Mouse (Mus musculus) bone marrow, adult 2 months (tissue): ENCODE results near the gene Bckdk. TPM values are rescaled to one million over a fixed set of nuclear protein-coding genes. Genes with fewer than 3 reads are reported as not detected.
A peak's percentile ranks its signal among the peaks of the same experiment; 100 is the strongest.
"Not testable (repeated sequence)": the region's sequence is repeated elsewhere in the genome, so short reads cannot be mapped to it uniquely, and the experiment has no call there.

ENCODE experiments used
- H3K27ac ChIP-seq: fragments of 200-500 bp; 2 replicates; pipeline ENCODE4 v1.5.1; 2012; ENCODE audit warnings: low read depth, mild to moderate bottlenecking, control low read depth, inconsistent platforms, low read length; ENCODE audit not compliant: control insufficient read depth, poor library complexity, insufficient read depth
- H3K4me1 ChIP-seq: fragments of 200-500 bp; 2 replicates; pipeline ENCODE4 v1.6.1; 2011; ENCODE audit warnings: low read length; ENCODE audit not compliant: control insufficient read depth, insufficient read depth
- H3K4me3 ChIP-seq: fragments of 200-500 bp; replicated peaks from 2 replicates; pipeline ENCODE3; 2011; ENCODE audit warnings: mild to moderate bottlenecking, low read depth, low read length, control low read depth; ENCODE audit not compliant: control insufficient read depth
- CTCF ChIP-seq: fragments of 200-500 bp; IDR thresholded peaks from 2 replicates; pipeline ENCODE4 v1.5.1; 2011; ENCODE audit warnings: low read length, control low read depth; ENCODE audit not compliant: control insufficient read depth, insufficient read depth
- POLR2A ChIP-seq: fragments of 200-500 bp; IDR thresholded peaks from 2 replicates; pipeline ENCODE4 v1.6.1; 2011; ENCODE audit warnings: low read depth, mild to moderate bottlenecking, control low read depth, low read length, borderline replicate concordance; ENCODE audit not compliant: control insufficient read depth
- WGBS: fragments of 180-500 bp; shearing (Covaris S2); methylation state at CpG from one replicate; pipeline ENCODE4 v1.1.7; 2018; 5-methylcytosine and 5-hydroxymethylcytosine counted together
- polyA plus RNA-seq: library from polyadenylated mRNA; stranded (reverse); fragments of >200 nt; gene quantifications from 2 replicates; pipeline ENCODE4 v1.2.4, GENCODE M21; 2011; ENCODE audit warnings: low replicate concordance; ENCODE audit not compliant: missing spikeins, insufficient read depth, insufficient read length

Bckdk gene
- polyA plus RNA-seq, 1 experiment: 66.8 TPM

DNA sequence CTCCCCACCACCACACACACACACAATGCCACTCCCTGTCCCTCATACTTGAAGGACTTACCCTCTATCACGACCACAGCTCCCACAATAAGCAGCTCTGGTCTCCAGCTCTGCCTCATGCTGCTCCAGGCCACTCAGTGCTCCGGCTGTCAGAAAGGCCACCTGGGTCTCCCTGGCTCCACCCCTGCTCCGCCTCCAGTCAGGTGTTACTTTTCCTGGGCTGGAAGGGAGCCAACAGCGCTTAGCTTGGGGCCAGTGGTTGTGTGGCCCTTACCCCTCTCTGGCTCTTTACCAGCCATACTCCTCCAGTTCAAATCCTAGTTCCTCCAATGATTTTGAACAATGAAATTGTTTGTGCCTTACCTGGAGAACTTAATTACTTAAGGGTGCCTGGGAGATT lies 13.1 kb upstream of the Bckdk start, which contains the start of gene Prss53:
Gene Prss53, minus strand, starts transcription at position 173 of the 400 bp plus-strand sequence.
- no peak for TF ChIP-seq POLR2A
- TF ChIP-seq CTCF: no peak
- Histone ChIP-seq H3K4me3 (no peak within 1 kb of the TSS), H3K27ac (no peak within 1 kb of the TSS), H3K4me1 (peaks cover 1% of the 10 kb centered on the region; the same call in 1 of the 2 replicates)
- 75% methylated on average over 4 of the region's 4 CpGs for WGBS

DNA sequence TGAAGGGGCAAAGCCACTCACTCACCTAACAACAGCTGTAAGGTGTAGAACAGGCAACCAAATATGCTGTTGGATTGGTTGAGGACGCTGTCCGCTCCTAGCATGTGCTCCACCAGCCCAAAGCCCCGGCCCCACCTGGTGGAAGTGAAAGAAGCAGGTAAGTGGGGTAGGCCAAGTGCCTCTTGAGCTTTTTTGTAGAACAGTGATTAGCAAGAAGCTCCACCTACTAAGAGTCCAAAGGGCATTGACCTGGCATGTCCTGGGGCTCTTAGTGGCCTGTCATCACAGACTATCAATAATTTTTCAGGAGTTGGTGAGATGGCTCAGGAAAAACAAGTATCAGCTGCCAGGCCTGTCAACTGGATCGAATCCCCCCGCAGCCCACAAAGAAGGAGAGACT lies 9.4 kb upstream of the Bckdk start:
- H3K27ac ChIP-seq: no peak overlapping the region
- H3K4me3 ChIP-seq: no peak overlapping the region
- WGBS: 80% methylated on average over 5 of the region's 5 CpGs
- no peak for TF ChIP-seq CTCF
- TF ChIP-seq POLR2A: no peak
- peaks cover 1% of the 10 kb centered on the region for H3K4me1 ChIP-seq

DNA sequence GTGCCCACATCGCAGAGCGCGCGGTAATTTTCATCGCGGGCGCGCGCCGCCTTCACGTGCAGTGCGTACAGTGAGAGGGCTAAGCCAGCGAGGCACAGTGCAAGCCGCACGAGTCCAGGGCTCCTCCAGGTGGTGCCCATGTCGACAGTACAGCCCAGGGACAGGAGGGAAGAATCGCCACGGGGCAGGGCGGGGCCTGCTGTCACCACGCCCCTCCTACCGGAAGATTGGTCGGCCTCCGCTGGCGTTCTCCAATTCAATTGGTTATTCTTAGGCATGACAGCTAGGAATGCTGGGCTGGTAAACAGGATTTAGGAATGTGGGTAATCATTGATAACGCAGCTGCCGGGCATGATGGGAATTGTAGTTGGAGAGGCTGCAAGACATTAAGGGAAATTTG lies 8.4 kb upstream of the Bckdk start, which contains the start of the genes Gm21974 and Vkorc1:
Gene Gm21974, minus strand, starts transcription at position 13 of the 400 bp plus-strand sequence.
Gene Vkorc1, minus strand, starts transcription at position 176 of the 400 bp plus-strand sequence.
- Histone ChIP-seq H3K4me3 (peak within 1 kb of the TSS; percentile 86), H3K27ac (peak within 1 kb of the TSS; percentile 63; the same call in 1 of the 2 replicates), H3K4me1 (peaks cover 1% of the 10 kb centered on the region)
- TF ChIP-seq CTCF (peak; percentile 43; the same call in 1 of the 2 replicates), POLR2A (peak; percentile 72; the same call in 1 of the 2 replicates)
- WGBS: under 1% methylated on average over 26 of the region's 26 CpGs

DNA sequence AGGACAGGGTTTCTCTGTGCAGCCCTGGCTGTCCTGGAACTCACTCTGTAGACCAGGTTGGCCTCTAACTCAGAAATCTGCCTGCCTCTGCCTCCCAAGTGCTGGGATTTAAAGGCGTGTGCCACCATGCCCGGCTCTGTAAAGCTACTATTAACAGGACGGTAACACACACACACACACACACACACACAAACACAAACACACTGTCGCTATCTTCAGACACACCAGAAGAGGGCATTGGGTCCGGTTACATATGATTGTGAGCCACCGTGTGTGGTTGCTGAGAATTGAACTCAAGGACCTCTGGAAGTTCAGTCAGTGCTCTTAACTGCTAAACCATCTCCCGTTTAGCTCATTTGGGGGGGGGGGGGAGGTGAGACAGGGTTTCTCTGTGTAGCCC lies 8.0 kb upstream of the Bckdk start:
- H3K4me3 ChIP-seq: peak overlapping the region; percentile 23
- not testable (repeated sequence) for H3K4me1 ChIP-seq, H3K27ac ChIP-seq
- WGBS: 51% methylated on average over 7 of the region's 7 CpGs

DNA sequence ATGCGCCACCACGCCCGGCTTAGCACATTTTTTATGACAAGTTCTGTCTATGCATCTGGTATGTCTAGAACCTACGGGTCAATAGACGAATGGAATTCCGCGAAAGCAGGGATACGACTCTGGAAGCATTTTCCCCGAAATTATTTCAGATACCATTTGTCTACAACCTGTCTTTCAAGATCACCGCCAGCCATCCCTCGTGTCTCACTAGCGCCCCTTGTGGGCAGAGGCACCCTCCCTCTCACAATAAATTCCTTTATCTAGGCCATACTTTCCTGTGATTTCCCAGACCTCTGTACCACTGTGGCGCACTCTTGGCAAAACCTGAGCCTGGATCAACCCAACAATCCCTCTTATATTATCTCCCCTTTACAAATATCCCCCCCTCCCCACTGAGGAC lies 7.5 kb upstream of the Bckdk start:
- 54% methylated on average over 13 of the region's 13 CpGs for WGBS
- Histone ChIP-seq H3K4me3 (no peak overlapping the region), H3K4me1 (peaks cover 1% of the 10 kb centered on the region), H3K27ac (no peak overlapping the region)
- TF ChIP-seq POLR2A: no peak
- peak; percentile 89 for TF ChIP-seq CTCF

DNA sequence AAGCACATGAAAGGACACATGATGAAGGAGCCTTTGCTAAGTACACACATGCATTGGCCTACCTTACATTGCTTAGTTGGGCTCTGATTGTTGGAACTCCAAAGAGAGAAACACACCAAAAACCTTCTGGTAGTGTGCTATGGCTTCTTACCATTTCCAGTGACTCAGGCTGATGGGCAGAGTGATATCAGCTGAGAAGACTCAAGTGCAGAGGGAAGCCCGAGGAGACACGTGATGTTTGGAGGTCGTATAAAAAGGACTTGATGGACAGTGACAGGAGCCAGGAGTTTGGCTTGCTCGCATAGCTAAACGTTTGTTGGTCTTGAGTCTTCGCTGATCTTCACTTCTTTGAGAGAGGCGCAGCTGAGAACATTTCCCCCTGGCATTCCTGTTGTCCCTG lies 6.3 kb upstream of the Bckdk start:
- TF ChIP-seq POLR2A (no peak), CTCF (no peak)
- no peak overlapping the region for H3K27ac ChIP-seq
- no peak overlapping the region for H3K4me3 ChIP-seq
- WGBS: 85% methylated on average over 7 of the region's 7 CpGs
- peaks cover 1% of the 10 kb centered on the region for H3K4me1 ChIP-seq

DNA sequence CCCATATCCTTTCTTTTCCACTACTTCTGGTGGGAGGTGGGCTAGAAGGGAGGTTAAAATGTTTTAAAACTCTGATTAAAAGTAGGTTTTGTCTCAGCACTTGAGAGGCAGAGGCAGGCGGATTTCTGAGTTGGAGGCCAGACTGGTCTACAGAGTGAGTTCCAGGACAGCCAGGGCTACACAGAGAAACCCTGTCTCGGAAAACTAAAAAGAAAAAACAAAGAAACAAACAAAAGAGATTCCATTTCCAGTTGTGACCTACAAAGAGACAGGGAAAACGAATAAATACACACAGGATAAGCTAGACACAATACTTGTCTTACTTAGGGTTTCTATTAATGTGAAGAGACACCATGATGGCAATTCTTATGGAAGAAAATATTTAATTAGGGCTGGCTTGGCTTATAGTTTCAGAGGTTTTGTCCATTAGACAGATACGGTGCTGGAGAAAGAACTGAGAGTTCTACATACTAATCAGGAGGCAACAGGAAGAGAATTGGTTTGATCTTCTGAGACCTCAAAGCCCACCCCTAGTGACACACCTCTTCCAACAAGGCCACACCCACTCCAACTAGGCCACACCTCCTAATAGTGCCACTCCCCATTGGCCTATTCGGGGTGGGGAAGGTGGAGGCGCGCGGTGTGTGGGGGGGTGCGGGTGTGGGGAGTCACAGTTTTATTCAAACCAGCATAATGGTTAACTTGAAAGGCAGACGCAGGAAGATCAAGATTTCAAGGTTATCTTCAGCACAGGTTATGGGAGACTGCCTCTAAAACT lies 5.5 kb upstream of the Bckdk start:
- WGBS: 47% methylated on average over 10 of the region's 10 CpGs
- Histone ChIP-seq H3K4me3 (no peak overlapping the region), H3K27ac (no peak overlapping the region), H3K4me1 (peaks cover 1% of the 10 kb centered on the region)
- TF ChIP-seq POLR2A (no peak), CTCF (no peak)

DNA sequence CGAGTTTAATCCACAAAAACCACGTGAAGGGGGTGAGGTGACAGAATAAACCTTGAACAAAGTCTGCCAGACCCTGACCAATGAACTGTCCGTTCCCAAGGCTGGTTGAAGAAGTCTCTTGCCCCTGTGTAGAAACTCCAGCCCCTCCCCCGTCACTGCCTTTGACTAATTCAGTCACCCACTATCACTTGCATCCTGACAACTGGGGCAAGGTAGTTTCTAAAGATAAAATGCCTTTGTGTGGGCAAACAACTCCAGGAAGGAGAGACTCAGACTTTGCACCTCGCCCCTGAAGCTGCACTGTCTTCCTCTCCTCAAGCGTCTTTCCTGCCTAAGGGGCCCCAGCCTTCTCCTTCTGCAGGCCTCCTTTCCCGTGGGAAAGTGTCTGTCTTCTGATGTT lies 3.9 kb upstream of the Bckdk start:
- TF ChIP-seq CTCF (no peak), POLR2A (no peak)
- H3K4me1 ChIP-seq: peaks cover 3% of the 10 kb centered on the region
- H3K27ac ChIP-seq: no peak overlapping the region
- 28% methylated on average over 7 of the region's 7 CpGs for WGBS
- H3K4me3 ChIP-seq: no peak overlapping the region

DNA sequence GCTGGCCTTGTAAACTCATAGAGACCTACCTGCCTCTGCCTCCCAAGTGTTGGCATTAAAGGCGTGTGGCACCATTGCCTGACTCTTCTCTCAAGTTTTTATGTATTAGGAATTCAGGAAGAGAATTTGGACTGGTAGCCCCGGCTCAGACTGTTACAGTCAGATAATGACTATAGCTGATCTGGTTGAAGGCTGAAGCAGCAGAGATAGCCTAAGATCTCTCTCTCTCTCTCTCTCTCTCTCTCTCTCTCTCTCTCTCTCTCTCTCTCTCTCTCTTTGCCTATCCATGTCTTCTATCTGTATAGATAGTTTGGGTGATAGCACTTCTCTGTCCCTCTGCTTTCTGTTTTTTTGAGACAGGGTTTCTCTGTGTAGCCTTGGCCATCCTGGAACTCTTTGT lies 2.1 kb upstream of the Bckdk start:
- peaks cover 2% of the 10 kb centered on the region; the same call in 1 of the 2 replicates for H3K4me1 ChIP-seq
- H3K27ac ChIP-seq: no peak overlapping the region
- no peak overlapping the region for H3K4me3 ChIP-seq
- TF ChIP-seq CTCF: no peak
- no peak for TF ChIP-seq POLR2A
- 66% methylated on average over 2 of the region's 2 CpGs for WGBS
